Mouse (Mus musculus) lung, postnatal 0 days (tissue): ENCODE measurements at regions not wholly inside any gene's neighbourhood (a gene's known extent, or its start where the extent isn't known, plus 50 kb on each side); places are given as distances from the start of the nearest gene placed in this dataset.

Source experiments
- CTCF ChIP-seq: IDR thresholded peaks from 2 replicates; pipeline ENCODE4 v1.5.1; 2016; ENCODE audit warnings: antibody characterized with exemption, mild to moderate bottlenecking
- EP300 ChIP-seq: IDR thresholded peaks from 2 replicates; pipeline ENCODE4 v1.6.1; 2016; ENCODE audit warnings: antibody characterized with exemption, mild to moderate bottlenecking, control low read depth

DNA sequence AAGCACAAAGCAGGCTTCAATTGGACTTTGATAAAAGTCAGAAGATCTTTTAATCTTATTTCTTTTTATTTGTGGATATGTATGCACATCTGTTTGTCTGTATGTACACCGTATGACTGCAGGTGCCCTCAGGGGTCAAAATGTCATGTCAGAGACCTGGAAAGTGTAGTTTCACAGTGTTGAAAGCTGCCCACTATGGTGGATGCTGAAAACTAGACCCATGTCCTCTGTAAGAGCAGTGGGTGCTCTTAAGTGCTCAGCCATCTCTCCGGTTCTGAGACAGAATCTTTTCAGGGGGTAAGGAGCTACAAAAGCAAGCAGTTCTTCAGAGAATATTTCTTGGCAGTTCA, 202.3 kb downstream of the Pla2g4a start:
- no peak for TF ChIP-seq CTCF
- TF ChIP-seq EP300, result no peak
